Mouse (Mus musculus): ENCODE measurements around the gene Clec12a. TPM values are rescaled to one million over a fixed set of nuclear protein-coding genes. Genes with fewer than 3 reads are reported as not detected.

Gene Clec12a
- 9.6 TPM for polyA plus RNA-seq (2014; fragmentation: Illumina TruSeq; extraction: RNeasy Lipid Tissue Mini Kit (QIAGEN cat#74804); ENCODE audit: low read depth, low replicate concordance)

GRCm38 (mm10) chr6:129342391-129342790 lies at the start of gene Clec12a:
Gene Clec12a (plus strand): TSS chr6:129342691.

GRCm38 (mm10) chr6:129331610-129332009 lies 10.9 kb upstream of the Clec12a start, which contains the start of gene 4922502D21Rik:
Gene 4922502D21Rik (minus strand): TSS chr6:129331796.

DNA sequence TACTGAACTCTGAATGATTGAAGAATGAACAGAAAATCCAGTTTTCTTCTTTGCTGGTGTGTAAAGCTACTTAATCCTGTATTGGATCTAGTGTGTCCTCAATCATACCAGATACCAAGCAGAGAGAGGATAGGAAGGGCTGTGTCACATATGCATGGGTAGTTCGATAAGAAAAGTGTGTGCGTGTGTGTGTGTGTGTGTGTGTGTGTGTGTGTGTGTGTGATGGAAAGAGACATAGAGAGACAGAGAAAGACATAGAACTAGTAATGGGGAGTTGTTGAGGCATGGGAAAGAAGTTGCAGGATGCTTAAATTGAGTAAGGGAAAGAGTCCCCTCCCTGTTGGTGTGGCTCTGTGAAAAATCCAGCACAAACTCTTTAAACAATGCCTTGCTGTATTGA lies 43.3 kb downstream of the Clec12a start, which contains the start of gene Clec12b:
Gene Clec12b, minus strand, starts transcription at position 101 of the 400 bp plus-strand sequence.

GRCm38 (mm10) chr6:129396997-129397396 lies 54.5 kb downstream of the Clec12a start, which contains the start of gene Clec1b:
Gene Clec1b (plus strand): TSS chr6:129397297.

DNA sequence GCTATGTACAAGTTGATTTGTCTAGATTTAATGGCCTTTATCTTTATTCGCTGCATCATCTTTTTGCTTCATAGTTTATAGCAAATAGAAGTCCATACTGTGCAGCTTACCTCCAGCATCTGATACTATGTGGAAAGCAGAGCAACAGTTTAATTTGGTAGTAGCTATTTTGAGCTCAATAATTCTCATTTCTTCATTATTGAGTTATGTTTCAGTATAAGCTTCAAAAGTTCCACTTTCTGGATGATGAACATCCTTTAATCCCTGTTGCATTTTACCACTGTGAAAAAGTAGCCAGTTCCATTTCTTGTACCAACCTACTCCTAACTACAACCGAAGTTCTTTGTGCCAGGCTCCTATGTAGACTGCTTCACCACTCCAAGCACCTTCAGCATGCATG lies 66.1 kb downstream of the Clec12a start, which contains the start of gene Clec9a:
Gene Clec9a, plus strand, starts transcription at position 301 of the 400 bp plus-strand sequence.

Other genes with a start within 250 kb of the Clec12a start
- 0.29 TPM for gene Clec2e, start 241.8 kb upstream of the Clec12a start, polyA plus RNA-seq (2014; fragmentation: Illumina TruSeq; extraction: RNeasy Lipid Tissue Mini Kit (QIAGEN cat#74804); ENCODE audit: low read depth, low replicate concordance)
- 668 TPM for gene Clec2d, start 162.1 kb upstream of the Clec12a start, polyA plus RNA-seq (2014; fragmentation: Illumina TruSeq; extraction: RNeasy Lipid Tissue Mini Kit (QIAGEN cat#74804); ENCODE audit: low read depth, low replicate concordance)
- gene Cd69, start 67.3 kb upstream of the Clec12a start, polyA plus RNA-seq (2014; fragmentation: Illumina TruSeq; extraction: RNeasy Lipid Tissue Mini Kit (QIAGEN cat#74804); ENCODE audit: low read depth, low replicate concordance) = 0.85 TPM
- not detected for gene 4922502D21Rik, start 10.9 kb upstream of the Clec12a start, polyA plus RNA-seq (2014; fragmentation: Illumina TruSeq; extraction: RNeasy Lipid Tissue Mini Kit (QIAGEN cat#74804); ENCODE audit: low read depth, low replicate concordance)
- not detected for gene Clec12b, start 43.2 kb downstream of the Clec12a start, polyA plus RNA-seq (2014; fragmentation: Illumina TruSeq; extraction: RNeasy Lipid Tissue Mini Kit (QIAGEN cat#74804); ENCODE audit: low read depth, low replicate concordance)
- gene Clec1b, start 54.6 kb downstream of the Clec12a start, polyA plus RNA-seq (2014; fragmentation: Illumina TruSeq; extraction: RNeasy Lipid Tissue Mini Kit (QIAGEN cat#74804); ENCODE audit: low read depth, low replicate concordance) = 22.1 TPM
- 2.5 TPM for gene Clec9a, start 66.2 kb downstream of the Clec12a start, polyA plus RNA-seq (2014; fragmentation: Illumina TruSeq; extraction: RNeasy Lipid Tissue Mini Kit (QIAGEN cat#74804); ENCODE audit: low read depth, low replicate concordance)
- 2.4 TPM for gene Clec1a, start 109.3 kb downstream of the Clec12a start, polyA plus RNA-seq (2014; fragmentation: Illumina TruSeq; extraction: RNeasy Lipid Tissue Mini Kit (QIAGEN cat#74804); ENCODE audit: low read depth, low replicate concordance)
- 0.11 TPM for gene Olr1, start 164.5 kb downstream of the Clec12a start, polyA plus RNA-seq (2014; fragmentation: Illumina TruSeq; extraction: RNeasy Lipid Tissue Mini Kit (QIAGEN cat#74804); ENCODE audit: low read depth, low replicate concordance)
- not detected for gene Tmem52b, start 169.9 kb downstream of the Clec12a start, polyA plus RNA-seq (2014; fragmentation: Illumina TruSeq; extraction: RNeasy Lipid Tissue Mini Kit (QIAGEN cat#74804); ENCODE audit: low read depth, low replicate concordance)
- 145 TPM for gene Gabarapl1, start 190.5 kb downstream of the Clec12a start, polyA plus RNA-seq (2014; fragmentation: Illumina TruSeq; extraction: RNeasy Lipid Tissue Mini Kit (QIAGEN cat#74804); ENCODE audit: low read depth, low replicate concordance)
- 0.77 TPM for gene Klre1, start 235.2 kb downstream of the Clec12a start, polyA plus RNA-seq (2014; fragmentation: Illumina TruSeq; extraction: RNeasy Lipid Tissue Mini Kit (QIAGEN cat#74804); ENCODE audit: low read depth, low replicate concordance)
- gene Klrd1, start 249.1 kb downstream of the Clec12a start, polyA plus RNA-seq (2014; fragmentation: Illumina TruSeq; extraction: RNeasy Lipid Tissue Mini Kit (QIAGEN cat#74804); ENCODE audit: low read depth, low replicate concordance) = 4.5 TPM